Mouse (Mus musculus): ENCODE results near the gene Wdr48.

The Wdr48 gene

GRCm38 (mm10) chr9:119925120-119925657 is 30.5 kb downstream of the Wdr48 start:
- no peak for DNase-seq (ENCODE audit: low read depth)

GRCm38 (mm10) chr9:119925729-119926128 is 31.1 kb downstream of the Wdr48 start:
- no peak for DNase-seq (ENCODE audit: low read depth)

- no peak for DNase-seq (ENCODE audit: low read depth)
These were observed 31.8 kb downstream of the Wdr48 start for GRCm38 (mm10) chr9:119926497-119926896.

- no peak for DNase-seq (ENCODE audit: low read depth)
These were observed 37.7 kb downstream of the Wdr48 start for GRCm38 (mm10) chr9:119932358-119932757.

- DNase-seq (ENCODE audit: low read depth) = no peak
These were observed 39.0 kb downstream of the Wdr48 start for GRCm38 (mm10) chr9:119933675-119934074.

GRCm38 (mm10) chr9:119937005-119937773 is 42.5 kb downstream of the Wdr48 start, which contains the start of the genes Gorasp1 and Ttc21a:
Gene Gorasp1, minus strand, starts transcription at chr9:119937565.
Gene Ttc21a, plus strand, starts transcription at chr9:119937606.
- peak; percentile 95 for DNase-seq (ENCODE audit: low read depth)

- peak; percentile 87 for DNase-seq (ENCODE audit: low read depth)
These were observed 43.8 kb downstream of the Wdr48 start for GRCm38 (mm10) chr9:119938496-119938895.

- no peak for DNase-seq (ENCODE audit: low read depth)
These were observed 45.0 kb downstream of the Wdr48 start for GRCm38 (mm10) chr9:119939646-119940045.

GRCm38 (mm10) chr9:119941407-119941806 is 46.7 kb downstream of the Wdr48 start:
- no peak for DNase-seq (ENCODE audit: low read depth)

- no peak for DNase-seq (ENCODE audit: low read depth)
These were observed 47.2 kb downstream of the Wdr48 start for GRCm38 (mm10) chr9:119941861-119942260.

- no peak for DNase-seq (ENCODE audit: low read depth)
These were observed 48.6 kb downstream of the Wdr48 start for GRCm38 (mm10) chr9:119943326-119943725.

GRCm38 (mm10) chr9:119945173-119945900 is 50.7 kb downstream of the Wdr48 start:
- peak; percentile 68 for DNase-seq (ENCODE audit: low read depth)

- DNase-seq (ENCODE audit: low read depth) = no peak
These were observed 54.1 kb downstream of the Wdr48 start for GRCm38 (mm10) chr9:119948804-119949203.

- no peak for DNase-seq (ENCODE audit: low read depth)
These were observed 55.8 kb downstream of the Wdr48 start for GRCm38 (mm10) chr9:119950434-119950833.

GRCm38 (mm10) chr9:119951388-119951787 is 56.7 kb downstream of the Wdr48 start:
- no peak for DNase-seq (ENCODE audit: low read depth)

GRCm38 (mm10) chr9:119958835-119959234 is 64.2 kb downstream of the Wdr48 start:
- DNase-seq (ENCODE audit: low read depth) = no peak

- no peak for DNase-seq (ENCODE audit: low read depth)
These were observed 67.5 kb downstream of the Wdr48 start for GRCm38 (mm10) chr9:119962216-119962615.

GRCm38 (mm10) chr9:119962987-119963667 is 68.4 kb downstream of the Wdr48 start:
- DNase-seq (ENCODE audit: low read depth) = peak; percentile 85

- DNase-seq (ENCODE audit: low read depth) = no peak
These were observed 69.5 kb downstream of the Wdr48 start for GRCm38 (mm10) chr9:119964206-119964605.

- DNase-seq (ENCODE audit: low read depth) = no peak
These were observed 70.5 kb downstream of the Wdr48 start for GRCm38 (mm10) chr9:119965186-119965585.

GRCm38 (mm10) chr9:119966221-119966910 is 71.7 kb downstream of the Wdr48 start:
- DNase-seq (ENCODE audit: low read depth) = no peak

- no peak for DNase-seq (ENCODE audit: low read depth)
These were observed 75.1 kb downstream of the Wdr48 start for GRCm38 (mm10) chr9:119969811-119970210.

Data from naive thymus-derived CD4-positive, alpha-beta T cell, adult 2 months (primary cell).